Mouse (Mus musculus): Measurements from ENCODE around the gene Catspere2.
"Not testable (repeated sequence)": the region's sequence is repeated elsewhere in the genome, so short reads cannot be mapped to it uniquely, and the experiment has no call there.

The Catspere2 gene

DNA sequence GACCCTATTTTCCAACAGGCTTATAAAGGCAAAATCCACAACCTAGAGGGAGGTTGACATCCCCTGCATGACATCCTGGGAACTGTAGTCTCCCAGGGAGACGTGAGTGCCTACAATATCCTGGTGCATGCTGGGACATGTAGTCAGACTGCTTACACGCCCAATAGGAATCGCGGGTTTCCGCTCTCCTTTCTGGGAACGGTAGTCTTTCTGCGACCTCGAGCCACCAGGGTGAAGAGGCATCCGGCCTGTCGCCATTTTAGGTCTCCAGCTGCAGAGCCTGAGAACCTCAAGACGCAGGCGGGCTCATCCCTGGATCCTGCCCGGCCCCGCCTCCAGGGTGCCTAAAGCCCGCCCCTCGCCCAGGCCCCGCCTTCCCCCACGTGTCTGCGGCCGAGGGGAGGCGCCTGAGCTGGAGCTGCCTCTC lies at the start of gene Catspere2:
Gene Catspere2 (plus strand): TSS at position 400 of the 427 bp plus-strand sequence.
- DNase-seq: peak; percentile 100

- DNase-seq: peak; percentile 14
These were observed 42.7 kb upstream of the Catspere2 start for GRCm38 (mm10) chr1:177940422-177940977.

- DNase-seq: no peak
These were observed 1.9 kb upstream of the Catspere2 start for GRCm38 (mm10) chr1:177981276-177981675.

DNA sequence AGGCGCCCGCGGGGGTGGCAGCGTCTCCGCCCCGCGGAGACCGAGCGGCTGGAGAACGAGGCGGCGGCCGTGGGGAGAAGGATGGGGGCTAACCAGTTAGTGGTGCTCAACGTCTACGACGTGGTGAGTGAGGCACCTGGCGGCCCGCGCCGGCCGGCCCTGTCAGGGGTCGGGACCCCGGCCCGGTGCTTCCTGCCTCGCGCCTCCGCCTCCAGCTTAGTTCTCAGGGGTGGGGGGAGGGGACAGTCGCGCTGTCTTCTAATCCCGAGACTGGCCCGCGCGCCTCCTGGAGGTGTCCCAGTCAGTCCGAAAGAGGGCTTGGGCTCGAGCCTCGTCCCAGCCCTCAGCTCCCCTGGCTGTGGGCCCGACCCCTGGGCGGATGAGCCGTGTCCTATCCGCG lies 359 bp downstream of the Catspere2 start:
- DNase-seq: not testable (repeated sequence)

DNA sequence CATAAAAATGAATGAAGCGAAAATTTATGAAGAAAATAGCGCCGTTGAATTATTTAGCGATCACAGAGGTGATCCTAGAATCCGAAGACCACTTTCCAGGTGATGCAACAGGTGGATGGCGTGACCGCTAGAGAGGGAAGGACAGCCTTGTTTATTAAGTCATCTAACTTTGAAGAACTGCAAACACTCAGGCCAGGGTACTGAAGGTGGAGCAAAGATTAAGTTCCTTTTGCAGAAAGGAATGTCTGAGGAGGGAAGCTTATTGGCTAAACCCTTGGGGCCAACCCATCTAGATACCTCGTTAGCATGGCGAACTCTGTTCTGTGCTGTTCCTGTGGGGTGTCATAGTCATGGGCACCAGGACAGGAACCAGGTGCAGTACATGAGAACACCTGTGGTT lies 983 bp downstream of the Catspere2 start:
- peak; percentile 16 for DNase-seq

DNA sequence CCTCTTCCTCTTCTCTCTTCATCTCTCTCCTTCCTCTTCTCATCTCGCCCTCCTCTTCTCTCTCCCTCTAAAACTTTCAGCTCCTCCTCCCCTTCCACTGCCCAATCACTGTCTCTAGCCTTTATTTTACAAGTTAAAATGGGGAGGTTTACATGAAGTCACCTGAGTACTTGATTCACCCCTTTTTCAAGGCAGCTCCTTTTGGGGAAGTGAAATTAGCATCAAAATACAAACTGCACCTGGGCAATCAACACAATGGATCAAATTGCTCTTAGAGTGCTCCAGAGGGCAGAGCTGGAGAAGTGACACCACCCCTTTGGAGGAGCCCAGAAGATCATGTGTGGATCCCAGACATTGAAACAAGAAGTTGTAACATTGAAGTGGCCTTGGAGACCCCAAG lies 4.3 kb downstream of the Catspere2 start:
- DNase-seq: not testable (repeated sequence)

GRCm38 (mm10) chr1:178072798-178073197 lies 89.6 kb downstream of the Catspere2 start:
- DNase-seq: peak; percentile 4

GRCm38 (mm10) chr1:178097865-178098264 lies 114.6 kb downstream of the Catspere2 start:
- not testable (repeated sequence) for DNase-seq

- DNase-seq: not testable (repeated sequence)
These were observed 125.3 kb downstream of the Catspere2 start for GRCm38 (mm10) chr1:178108514-178108913.

GRCm38 (mm10) chr1:178122236-178122635 lies 139.0 kb downstream of the Catspere2 start:
- DNase-seq: not testable (repeated sequence)

GRCm38 (mm10) chr1:178134288-178134687 lies 151.1 kb downstream of the Catspere2 start:
- DNase-seq: no peak

- DNase-seq: peak; percentile 57
These were observed 163.3 kb downstream of the Catspere2 start for GRCm38 (mm10) chr1:178146513-178146912.

GRCm38 (mm10) chr1:178146915-178147314 lies 163.7 kb downstream of the Catspere2 start:
- DNase-seq: peak; percentile 8

GRCm38 (mm10) chr1:178182251-178182650 lies 199.0 kb downstream of the Catspere2 start:
- no peak for DNase-seq

GRCm38 (mm10) chr1:178185591-178185990 lies 202.4 kb downstream of the Catspere2 start:
- no peak for DNase-seq

DNA sequence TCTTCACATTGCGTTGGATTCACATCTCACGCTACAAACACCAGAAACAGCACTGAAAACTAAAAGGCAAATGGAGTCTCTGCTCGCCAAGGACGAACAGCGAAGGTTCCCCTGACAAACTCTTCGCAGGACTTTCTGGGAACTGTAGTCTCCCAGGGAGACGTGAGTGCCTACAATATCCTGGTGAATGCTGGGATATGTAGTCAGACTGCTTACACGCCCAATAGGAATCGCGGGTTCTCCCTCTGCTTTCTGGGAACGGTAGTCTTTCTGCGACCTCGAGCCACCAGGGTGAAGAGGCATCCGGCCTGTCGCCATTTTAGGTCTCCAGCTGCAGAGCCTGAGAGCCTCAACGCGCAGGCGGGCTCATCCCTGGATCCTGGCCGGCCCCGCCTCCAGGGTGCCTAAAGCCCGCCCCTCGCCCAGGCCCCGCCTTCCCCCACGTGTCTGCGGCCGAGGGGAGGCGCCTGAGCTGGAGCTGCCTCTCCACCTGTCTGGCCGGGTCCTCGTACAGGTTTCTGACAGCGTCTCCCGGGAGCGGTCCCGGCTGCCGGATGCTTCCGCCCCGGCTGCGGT lies 204.1 kb downstream of the Catspere2 start, which contains the start of gene Desi2:
Gene Desi2 (plus strand): TSS at position 202 of the 576 bp plus-strand sequence.
- DNase-seq: peak; percentile 98

DNA sequence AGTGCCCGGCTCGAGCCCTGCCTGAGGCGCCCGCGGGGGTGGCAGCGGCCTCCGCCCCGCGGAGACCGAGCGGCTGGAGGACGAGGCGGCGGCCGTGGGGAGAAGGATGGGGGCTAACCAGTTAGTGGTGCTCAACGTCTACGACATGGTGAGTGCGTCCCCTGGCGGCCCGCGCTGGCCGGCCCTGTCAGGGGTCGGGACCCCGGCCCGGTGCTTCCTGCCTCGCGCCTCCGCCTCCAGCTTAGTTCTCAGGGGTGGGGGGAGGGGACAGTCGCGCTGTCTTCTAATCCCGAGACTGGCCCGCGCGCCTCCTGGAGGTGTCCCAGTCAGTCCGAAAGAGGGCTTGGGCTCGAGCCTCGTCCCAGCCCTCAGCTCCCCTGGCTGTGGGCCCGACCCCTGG lies 204.6 kb downstream of the Catspere2 start:
- not testable (repeated sequence) for DNase-seq

GRCm38 (mm10) chr1:178188386-178188785 lies 205.2 kb downstream of the Catspere2 start:
- no peak for DNase-seq

DNA sequence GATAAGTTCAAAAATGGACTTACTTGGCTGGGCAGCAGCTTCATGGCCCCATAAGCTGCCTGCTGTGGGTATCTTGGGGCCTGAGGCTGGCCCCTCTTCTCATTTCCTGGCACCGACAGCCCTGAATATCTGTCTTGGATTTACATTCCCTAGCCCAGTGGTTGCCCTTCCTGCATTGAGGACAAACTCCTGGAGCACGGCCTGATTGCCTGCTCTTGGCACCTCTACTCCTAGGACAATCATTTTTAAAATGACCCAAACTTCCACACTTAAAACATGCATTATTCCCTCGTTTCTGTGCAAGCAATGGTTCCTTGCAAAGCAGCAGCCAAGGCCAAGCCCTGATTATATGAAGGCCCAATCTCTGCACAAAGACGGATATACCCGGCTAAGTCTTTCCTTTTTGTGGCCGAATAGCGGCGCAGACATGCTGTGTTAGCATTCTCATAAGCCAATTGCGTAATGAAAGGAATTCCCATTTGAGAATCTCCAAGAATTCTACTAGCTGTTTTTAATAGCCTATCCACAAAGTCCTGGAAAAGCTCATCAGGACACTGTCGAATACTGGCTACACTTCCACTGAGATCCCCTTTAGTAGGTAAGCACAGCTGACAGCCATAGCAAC lies 222.6 kb downstream of the Catspere2 start:
- peak; percentile 23 for DNase-seq

GRCm38 (mm10) chr1:178207856-178208255 lies 224.6 kb downstream of the Catspere2 start:
- DNase-seq: not testable (repeated sequence)

DNA sequence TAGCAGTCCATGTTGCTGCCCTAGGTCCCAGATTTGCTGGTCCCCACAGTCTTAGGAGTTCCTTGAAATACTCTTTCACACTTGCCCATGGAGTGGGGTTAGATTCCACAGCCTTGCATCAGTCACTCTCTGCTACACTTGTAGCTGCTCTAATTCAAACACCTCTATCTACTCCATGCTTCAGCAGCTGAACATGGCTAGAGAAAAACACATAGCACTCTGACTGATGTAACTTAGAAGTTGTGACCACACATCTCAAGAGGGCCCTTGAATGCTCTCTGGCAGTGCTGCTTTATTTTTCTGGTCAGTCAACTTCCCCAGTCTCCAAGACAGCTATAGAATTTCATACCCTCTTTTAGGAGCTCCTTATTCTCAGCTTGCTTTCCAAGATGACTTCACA lies 226.7 kb downstream of the Catspere2 start:
- DNase-seq: no peak

- DNase-seq: no peak
These were observed 233.9 kb downstream of the Catspere2 start for GRCm38 (mm10) chr1:178217157-178217556.

DNA sequence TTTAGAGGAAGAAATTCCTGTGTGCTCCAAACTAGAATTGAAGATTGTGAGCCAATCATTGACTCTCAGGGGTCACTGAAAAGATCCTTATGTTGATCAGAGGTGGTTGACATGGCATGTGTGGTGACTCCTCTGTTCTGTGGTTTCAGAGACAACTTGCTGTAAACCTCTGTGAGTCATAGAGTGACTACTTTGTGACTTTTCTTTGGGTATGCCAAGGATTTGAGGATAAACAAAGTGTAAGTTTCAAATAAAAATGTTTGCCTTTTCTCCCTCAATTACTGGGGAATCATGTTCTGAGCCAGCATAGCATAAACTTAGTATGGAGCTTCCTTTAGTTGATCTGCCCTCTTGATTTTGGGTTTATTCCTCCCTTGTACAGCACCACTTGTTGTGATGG lies 235.1 kb downstream of the Catspere2 start:
- no peak for DNase-seq

Data from kidney, postnatal 14 days (tissue).